Mouse (Mus musculus) testis, adult 2 months (tissue): ENCODE data around the gene Wdr4.

Source experiments
- CTCF ChIP-seq: fragments of 200-500 bp; IDR thresholded peaks from 2 replicates; pipeline ENCODE4 v1.5.1; 2012; ENCODE audit warnings: low read depth, mild to moderate bottlenecking, inconsistent platforms, low read length, moderate library complexity; ENCODE audit not compliant: control insufficient read depth, insufficient read depth, insufficient replicate concordance
- POLR2A ChIP-seq: fragments of 200-500 bp; IDR thresholded peaks from 2 replicates; pipeline ENCODE4 v1.6.1; 2012; ENCODE audit warnings: low read depth, mild to moderate bottlenecking, inconsistent platforms, low read length, moderate library complexity; ENCODE audit not compliant: control insufficient read depth

DNA sequence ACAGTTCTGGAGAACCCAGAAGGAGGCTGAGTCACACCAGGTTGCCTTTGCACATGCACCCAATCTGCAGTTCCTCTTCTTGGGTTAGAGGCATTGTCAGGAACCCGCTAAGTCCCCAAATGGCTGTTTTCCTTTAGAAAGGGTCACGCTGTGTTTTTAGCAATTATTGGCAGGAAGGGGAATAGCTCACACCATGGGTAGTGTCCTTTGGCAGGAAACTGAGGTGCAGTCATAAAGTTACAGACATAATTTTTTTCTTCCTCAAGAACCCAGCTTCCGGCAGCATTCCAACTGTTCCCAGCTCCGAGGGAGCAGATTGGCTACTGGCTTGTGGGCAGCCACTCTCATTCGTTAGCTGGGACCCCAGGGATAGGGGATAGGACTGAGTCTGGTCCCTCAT is 72.0 kb downstream of the Wdr4 start:
- TF ChIP-seq POLR2A = no peak
- TF ChIP-seq CTCF = no peak
